Mouse (Mus musculus) midbrain, embryonic 14.5 days (tissue): ENCODE measurements around the gene Rflna. TPM values are rescaled to one million over a fixed set of nuclear protein-coding genes. Genes with fewer than 3 reads are reported as not detected.
A peak's percentile ranks its signal among the peaks of the same experiment; 100 is the strongest.

Experiments
- ATAC-seq: fragments of 200-750 bp; cut with Nextera tagmentation; 2 replicates; pipeline ENCODE4 v1.8.0; 2017; ENCODE audit warnings: moderate number of reproducible peaks, moderate library complexity; ENCODE audit not compliant: low FRiP score, low TSS enrichment
- DNase-seq: peaks from one replicate; pipeline ENCODE4 v3.0.0-alpha.2; 2015
- H3K27ac ChIP-seq: fragments of 300-500 bp; sonication (generic); replicated peaks from 2 replicates; pipeline ENCODE4 v1.5.1; 2014; ENCODE audit warnings: mild to moderate bottlenecking, low read depth, low read length, moderate library complexity
- H3K27me3 ChIP-seq: fragments of 300-500 bp; sonication (generic); 2 replicates; pipeline ENCODE4 v1.6.1; 2014; ENCODE audit warnings: low read length, control low read depth, mixed read lengths; ENCODE audit not compliant: control insufficient read depth, insufficient read depth
- H3K36me3 ChIP-seq: fragments of 300-500 bp; sonication (generic); 2 replicates; pipeline ENCODE4 v1.6.1; 2014; ENCODE audit warnings: low read length, control low read depth; ENCODE audit not compliant: control insufficient read depth, insufficient read depth
- H3K4me1 ChIP-seq: fragments of 300-500 bp; sonication (generic); 2 replicates; pipeline ENCODE4 v1.6.1; 2014; ENCODE audit warnings: mild to moderate bottlenecking, antibody characterized with exemption, low read length, control low read depth; ENCODE audit not compliant: control insufficient read depth, insufficient read depth
- H3K4me2 ChIP-seq: fragments of 300-500 bp; sonication (generic); 2 replicates; pipeline ENCODE4 v1.6.1; 2014; ENCODE audit warnings: mild to moderate bottlenecking, low read length, moderate library complexity
- H3K4me3 ChIP-seq: fragments of 300-500 bp; sonication (generic); replicated peaks from 2 replicates; pipeline ENCODE4 v1.5.1; 2014; ENCODE audit warnings: low read depth, low read length
- H3K9ac ChIP-seq: fragments of 300-500 bp; sonication (generic); replicated peaks from 2 replicates; pipeline ENCODE4 v1.6.1; 2014; ENCODE audit warnings: mild to moderate bottlenecking, low read length, moderate library complexity
- H3K9me3 ChIP-seq: fragments of 300-500 bp; sonication (generic); 2 replicates; pipeline ENCODE4 v1.6.1; 2016; ENCODE audit warnings: low read length, control low read depth, mixed read lengths; ENCODE audit not compliant: control insufficient read depth
- WGBS: fragments of 180-500 bp; shearing (Covaris S2); extraction: QIAGEN DNeasy Blood & Tissue Kit; methylation state at CpG from one replicate; pipeline ENCODE4 v1.1.7; 2014; 5-methylcytosine and 5-hydroxymethylcytosine counted together
- polyA plus RNA-seq: library from polyadenylated mRNA; unstranded; fragments of >200 nt; fragmentation: Nextera tagmentation; extraction: Ambion mirVana; gene quantifications from 2 replicates; pipeline ENCODE4 v1.2.1, GENCODE M21; 2014

The Rflna gene
- polyA plus RNA-seq, 1 experiment from 2014 or later, result 5.9 TPM

GRCm38 (mm10) chr5:124963806-124964672 is 39.0 kb upstream of the Rflna start:
- peaks cover 2% of the 10 kb centered on the region; the same call in 1 of the 2 replicates for H3K9me3 ChIP-seq
- H3K9ac ChIP-seq, result 0 out of 2 replicates have a peak overlapping the region, but pooled peaks have one; percentile 17
- WGBS, result 72% methylated on average over 22 of the region's 22 CpGs
- H3K4me3 ChIP-seq, result no peak overlapping the region
- no peak overlapping the region for H3K4me2 ChIP-seq
- H3K36me3 ChIP-seq, result no peaks in the 10 kb centered on the region
- ATAC-seq (no peak), DNase-seq (peak; percentile 64)
- H3K4me1 ChIP-seq, result peaks cover 15% of the 10 kb centered on the region; the same call in 1 of the 2 replicates
- peak overlapping the region; percentile 68 for H3K27ac ChIP-seq
- H3K27me3 ChIP-seq, result no peaks in the 10 kb centered on the region

- Histone ChIP-seq H3K27ac (no peak overlapping the region), H3K4me3 (no peak overlapping the region), H3K9me3 (no peaks in the 10 kb centered on the region), H3K4me1 (peaks cover 15% of the 10 kb centered on the region; the same call in 1 of the 2 replicates), H3K4me2 (no peak overlapping the region), H3K27me3 (no peaks in the 10 kb centered on the region), H3K36me3 (no peaks in the 10 kb centered on the region), H3K9ac (no peak overlapping the region)
- DNase-seq (no peak), ATAC-seq (no peak)
- WGBS, result 81% methylated on average over 14 of the region's 14 CpGs
Observed at GRCm38 (mm10) chr5:124966622-124967332, 36.2 kb upstream of the Rflna start.

GRCm38 (mm10) chr5:124969790-124970189 is 33.2 kb upstream of the Rflna start:
- 18% methylated on average over 8 of the region's 8 CpGs for WGBS
- Histone ChIP-seq H3K9ac (no peak overlapping the region), H3K27me3 (no peaks in the 10 kb centered on the region), H3K9me3 (no peaks in the 10 kb centered on the region), H3K4me3 (no peak overlapping the region), H3K4me2 (no peak overlapping the region), H3K36me3 (no peaks in the 10 kb centered on the region), H3K27ac (no peak overlapping the region), H3K4me1 (no peaks in the 10 kb centered on the region)
- DNase-seq (peak; percentile 37), ATAC-seq (no peak)

GRCm38 (mm10) chr5:124986222-124986621 is 16.8 kb upstream of the Rflna start:
- WGBS, result 92% methylated on average over 5 of the region's 5 CpGs
- Histone ChIP-seq H3K9ac (no peak overlapping the region), H3K9me3 (peaks cover 7% of the 10 kb centered on the region; the same call in 1 of the 2 replicates), H3K4me1 (no peaks in the 10 kb centered on the region), H3K27me3 (no peaks in the 10 kb centered on the region), H3K4me3 (no peak overlapping the region), H3K36me3 (no peaks in the 10 kb centered on the region), H3K27ac (no peak overlapping the region), H3K4me2 (no peak overlapping the region)
- ATAC-seq (no peak), DNase-seq (no peak)

GRCm38 (mm10) chr5:124986656-124987055 is 16.4 kb upstream of the Rflna start:
- Histone ChIP-seq H3K4me3 (no peak overlapping the region), H3K4me2 (no peak overlapping the region), H3K36me3 (no peaks in the 10 kb centered on the region), H3K27me3 (no peaks in the 10 kb centered on the region), H3K9ac (no peak overlapping the region), H3K4me1 (no peaks in the 10 kb centered on the region), H3K27ac (no peak overlapping the region), H3K9me3 (peaks cover 7% of the 10 kb centered on the region; the same call in 1 of the 2 replicates)
- WGBS, result 91% methylated on average over 5 of the region's 5 CpGs
- ATAC-seq (no peak), DNase-seq (no peak)

GRCm38 (mm10) chr5:124989724-124990123 is 13.3 kb upstream of the Rflna start:
- no peaks in the 10 kb centered on the region for H3K9me3 ChIP-seq
- H3K36me3 ChIP-seq, result no peaks in the 10 kb centered on the region
- H3K9ac ChIP-seq, result no peak overlapping the region
- no peak for ATAC-seq
- no peaks in the 10 kb centered on the region for H3K27me3 ChIP-seq
- H3K4me3 ChIP-seq, result no peak overlapping the region
- DNase-seq, result no peak
- H3K4me2 ChIP-seq, result no peak overlapping the region
- H3K4me1 ChIP-seq, result no peaks in the 10 kb centered on the region
- whole genome bisulfite sequencing, result 95% methylated on average over 2 of the region's 2 CpGs
- H3K27ac ChIP-seq, result no peak overlapping the region

GRCm38 (mm10) chr5:124992323-124992722 is 10.7 kb upstream of the Rflna start:
- H3K27me3 ChIP-seq, result no peaks in the 10 kb centered on the region
- no peaks in the 10 kb centered on the region for H3K4me1 ChIP-seq
- ATAC-seq, result no peak
- 94% methylated on average over 8 of the region's 8 CpGs for WGBS
- no peak overlapping the region for H3K4me3 ChIP-seq
- H3K27ac ChIP-seq, result no peak overlapping the region
- H3K36me3 ChIP-seq, result no peaks in the 10 kb centered on the region
- H3K9me3 ChIP-seq, result no peaks in the 10 kb centered on the region
- H3K9ac ChIP-seq, result no peak overlapping the region
- H3K4me2 ChIP-seq, result no peak overlapping the region
- DNase-seq, result no peak

GRCm38 (mm10) chr5:124992891-124993290 is 10.1 kb upstream of the Rflna start:
- Histone ChIP-seq H3K36me3 (no peaks in the 10 kb centered on the region), H3K4me2 (no peak overlapping the region), H3K9me3 (no peaks in the 10 kb centered on the region), H3K4me3 (no peak overlapping the region), H3K9ac (no peak overlapping the region), H3K4me1 (no peaks in the 10 kb centered on the region), H3K27me3 (no peaks in the 10 kb centered on the region), H3K27ac (no peak overlapping the region)
- ATAC-seq, result no peak
- no peak for DNase-seq
- 84% methylated on average over 11 of the region's 11 CpGs for WGBS
